Mouse (Mus musculus) megakaryocyte progenitor cell, adult 5-6 weeks (primary cell): ENCODE data around the gene Fut11. TPM values are rescaled to one million over a fixed set of nuclear protein-coding genes. Genes with fewer than 3 reads are reported as not detected.
"Not testable (repeated sequence)": the region's sequence is repeated elsewhere in the genome, so short reads cannot be mapped to it uniquely, and the experiment has no call there.

Experiments
- ATAC-seq: replicated peaks from 2 replicates; pipeline ENCODE4 v1.8.0; 2016; ENCODE audit warnings: mild to moderate bottlenecking, moderate TSS enrichment, inconsistent platforms; ENCODE audit not compliant: poor library complexity
- total RNA-seq, 2 experiments: library from RNA; stranded (forward) in 1 of 2; stranded (reverse) in 1 of 2; fragments of 157-497, 149-512 nt in 1 of 2; fragments of 200-1000 nt in 1 of 2; gene quantifications; 2 replicates each; pipeline versions ENCODE4 v1.2.3 to v1.2.4; 2015 to 2017

Gene Fut11
- total RNA-seq, 2 experiments from 2014 or later = 5.3 to 15.3 TPM

- ATAC-seq = peak; percentile 93
These were observed 20.5 kb upstream of the Fut11 start, which contains the start of gene Sec24c for GRCm38 (mm10) chr14:20674064-20674833. Gene Sec24c, plus strand, starts transcription at chr14:20674308.

- ATAC-seq = no peak
These were observed 16.9 kb upstream of the Fut11 start for GRCm38 (mm10) chr14:20677906-20678305.

- no peak for ATAC-seq
These were observed 13.0 kb upstream of the Fut11 start for GRCm38 (mm10) chr14:20681742-20682141.

- ATAC-seq = peak; percentile 78
These were observed 12.3 kb upstream of the Fut11 start for GRCm38 (mm10) chr14:20682498-20682897.

- no peak for ATAC-seq
These were observed 8.2 kb upstream of the Fut11 start for GRCm38 (mm10) chr14:20686576-20686975.

GRCm38 (mm10) chr14:20689009-20689408, 5.8 kb upstream of the Fut11 start:
- no peak for ATAC-seq

- no peak for ATAC-seq
These were observed 3.0 kb upstream of the Fut11 start for GRCm38 (mm10) chr14:20691772-20692171.

- no peak for ATAC-seq
These were observed 1.1 kb upstream of the Fut11 start for GRCm38 (mm10) chr14:20693589-20694101.

GRCm38 (mm10) chr14:20694185-20694883, 434 bp upstream of the Fut11 start:
- ATAC-seq = 0 out of 2 replicates have a peak, but pooled peaks have one; percentile 1

- no peak for ATAC-seq
These were observed 1.2 kb downstream of the Fut11 start for GRCm38 (mm10) chr14:20695761-20696520.

- ATAC-seq = peak; percentile 68
These were observed 2.2 kb downstream of the Fut11 start for GRCm38 (mm10) chr14:20696986-20697385.

- ATAC-seq = no peak
These were observed 3.7 kb downstream of the Fut11 start for GRCm38 (mm10) chr14:20698515-20698914.

GRCm38 (mm10) chr14:20700362-20700761, 5.6 kb downstream of the Fut11 start:
- ATAC-seq = no peak

- ATAC-seq = no peak
These were observed 6.8 kb downstream of the Fut11 start for GRCm38 (mm10) chr14:20701554-20701953.

GRCm38 (mm10) chr14:20702096-20702740, 7.5 kb downstream of the Fut11 start:
- no peak; the same call in 1 of the 2 replicates for ATAC-seq

- ATAC-seq = peak; percentile 84
These were observed 8.1 kb downstream of the Fut11 start, which contains the start of gene Chchd1 for GRCm38 (mm10) chr14:20702741-20703381. Gene Chchd1, plus strand, starts transcription at chr14:20703006.

GRCm38 (mm10) chr14:20703461-20703860, 8.7 kb downstream of the Fut11 start:
- not testable (repeated sequence) for ATAC-seq

GRCm38 (mm10) chr14:20707201-20708190, 12.7 kb downstream of the Fut11 start, which contains the start of gene Zswim8:
Gene Zswim8, plus strand, starts transcription at chr14:20707552.
- peak; percentile 71 for ATAC-seq

GRCm38 (mm10) chr14:20708239-20708638, 13.5 kb downstream of the Fut11 start:
- ATAC-seq = no peak
